ENCODE assay signal across 8 mouse cellular contexts in the genomic region with DNA sequence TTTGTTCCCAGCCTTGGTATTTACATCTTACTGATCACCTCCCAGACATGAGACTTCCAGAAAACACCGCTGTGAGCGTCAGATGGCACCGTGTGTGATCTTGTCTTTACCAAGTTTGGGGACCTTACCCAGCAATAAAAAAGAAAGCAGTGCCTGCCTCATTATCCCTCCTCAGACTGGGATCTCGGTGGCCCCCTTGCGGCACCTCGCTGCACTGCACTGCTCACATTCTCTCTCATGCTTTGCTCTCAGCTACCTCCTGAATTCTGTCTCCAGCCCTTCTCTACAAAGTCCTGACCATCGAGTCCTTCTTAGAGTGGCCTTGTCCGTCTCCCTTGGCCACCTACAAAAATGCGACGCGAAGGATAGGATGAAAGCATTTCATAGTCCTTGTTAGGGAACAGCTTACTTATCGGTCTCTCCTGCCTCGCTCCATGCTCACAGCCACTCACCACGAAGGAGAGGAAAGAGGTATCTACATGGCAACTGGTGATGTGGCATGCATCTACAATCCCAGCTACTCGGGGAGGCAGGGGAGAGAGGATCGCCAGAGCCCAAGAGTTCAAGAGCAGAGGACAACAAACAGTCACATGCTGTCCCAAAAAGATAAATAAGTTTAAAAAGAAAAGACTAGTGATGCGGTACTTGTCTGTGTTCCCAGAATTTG. TPM values are rescaled to one million over a fixed set of nuclear protein-coding genes. Genes with fewer than 3 reads are reported as not detected.
DNase-seq lines count a peak whose midpoint lies in the region; ATAC-seq and TF ChIP-seq lines count a peak whose summit lies in the region.
"Had no signal": no experiment of that assay in that cellular context is flagged by ENCODE, and none has a peak within 500 bp of the region (broad histone marks: within the 10 kb centered on the region; RNA-seq: fewer than 3 reads in every experiment).

No protein-coding gene starts in this region.

- peak; percentile 21 for DNase-seq in MEL-GATA-1-ER (ENCODE audit: extremely low read depth, low read depth)
- DNase-seq in forebrain, embryonic 14.5 days (ENCODE audit: low spot score): peak; percentile 39
- DNase-seq in heart, postnatal 4 days: peak; percentile 77
- DNase-seq in layer of hippocampus, postnatal 36 days: peak; percentile 67 to 70
- peak; percentile 80 for DNase-seq in lung, postnatal 36 days
- peak in 1 of 2 experiments; percentile 62 for DNase-seq in spleen, adult 2 months (ENCODE audit: low read depth in 1 of 2, low spot score in 2 of 2)

- H3K27ac ChIP-seq in bone marrow macrophage, adult 2 months (ENCODE audit: insufficient read depth, low read depth, low read length): no peak overlapping the region
- H3K27ac ChIP-seq in forebrain, embryonic 14.5 days (ENCODE audit: low read depth, low read length): no peak overlapping the region
- H3K27ac ChIP-seq in spleen, adult 2 months (ENCODE audit: insufficient read depth, low read length): no peak overlapping the region
- H3K27ac ChIP-seq: neural tube, embryonic 12.5 days had no signal

- H3K27me3 ChIP-seq in forebrain, embryonic 14.5 days (replicated peaks; ENCODE audit: control insufficient read depth, insufficient read depth, low read length): peaks cover 4% of the 10 kb centered on the region; the same call in 1 of the 2 replicates
- no peaks in the 10 kb centered on the region for H3K27me3 ChIP-seq in spleen, adult 2 months (ENCODE audit: control insufficient read depth, insufficient read depth, low read length)
- H3K27me3 ChIP-seq: neural tube, embryonic 12.5 days had no signal

- peak; percentile 72 for TF ChIP-seq CTCF in bone marrow macrophage, adult 2 months (IDR thresholded peaks at IDR 0.05; ENCODE audit: low read depth, low read length)
- TF ChIP-seq CTCF in spleen, adult 2 months (IDR thresholded peaks at IDR 0.05; ENCODE audit: extremely low read depth, insufficient read depth, insufficient read length, insufficient replicate concordance): peak; percentile 94

- H3K4me3 ChIP-seq in bone marrow macrophage, adult 2 months (ENCODE audit: insufficient read depth, low read length): no peak overlapping the region
- no peak overlapping the region for H3K4me3 ChIP-seq in forebrain, embryonic 14.5 days (ENCODE audit: low read depth, low read length)
- no peak overlapping the region for H3K4me3 ChIP-seq in spleen, adult 2 months (ENCODE audit: extremely low read depth, insufficient read depth, insufficient read length)
- H3K4me3 ChIP-seq: neural tube, embryonic 12.5 days had no signal

- no peaks in the 10 kb centered on the region for H3K36me3 ChIP-seq in forebrain, embryonic 14.5 days (ENCODE audit: control insufficient read depth, insufficient read depth, low read length)
- H3K36me3 ChIP-seq in spleen, adult 2 months (ENCODE audit: control insufficient read depth, insufficient read depth, low read length): no peaks in the 10 kb centered on the region
- H3K36me3 ChIP-seq: neural tube, embryonic 12.5 days had no signal

- H3K9ac ChIP-seq in forebrain, embryonic 14.5 days (ENCODE audit: low read length): no peak overlapping the region
- H3K9ac ChIP-seq: neural tube, embryonic 12.5 days had no signal

- H3K4me2 ChIP-seq in forebrain, embryonic 14.5 days (ENCODE audit: low read length): no peak overlapping the region
- H3K4me2 ChIP-seq: neural tube, embryonic 12.5 days had no signal

- TF ChIP-seq POLR2A in bone marrow macrophage, adult 2 months (IDR thresholded peaks at IDR 0.05; ENCODE audit: borderline replicate concordance, low read depth, low read length): no peak
- no peak for TF ChIP-seq POLR2A in spleen, adult 2 months (IDR thresholded peaks at IDR 0.05; ENCODE audit: low read depth, low read length)

- H3K4me1 ChIP-seq in bone marrow macrophage, adult 2 months (ENCODE audit: control insufficient read depth, insufficient read depth, low read length): no peaks in the 10 kb centered on the region
- no peaks in the 10 kb centered on the region for H3K4me1 ChIP-seq in forebrain, embryonic 14.5 days (ENCODE audit: control insufficient read depth, insufficient read depth, low read length)
- no peaks in the 10 kb centered on the region for H3K4me1 ChIP-seq in spleen, adult 2 months (ENCODE audit: control insufficient read depth, insufficient read depth, insufficient read length)
- H3K4me1 ChIP-seq: neural tube, embryonic 12.5 days had no signal

- no peaks in the 10 kb centered on the region for H3K9me3 ChIP-seq in forebrain, embryonic 14.5 days (replicated peaks; ENCODE audit: control insufficient read depth, low read length)
- H3K9me3 ChIP-seq: neural tube, embryonic 12.5 days had no signal

- 35% methylated on average over 17 of the region's 17 CpGs for WGBS in forebrain, embryonic 14.5 days
- 34% methylated on average over 17 of the region's 17 CpGs for WGBS in spleen, adult 2 months

- 0 out of 2 replicates have a peak, but pooled peaks have one; percentile 38 for ATAC-seq in forebrain, embryonic 14.5 days

RNA-seq across cellular contexts. Expression of a gene that starts 45.7 kb away (rescaled TPM):
- polyA plus RNA-seq in bone marrow macrophage, adult 2 months (2012; ENCODE audit: insufficient read depth, insufficient read length, missing spikeins): not detected in 2 replicates
- 0.26 and 0.33 TPM in 2 replicates for polyA plus RNA-seq in forebrain, embryonic 14.5 days (2014; fragmentation: Nextera tagmentation; extraction: Ambion mirVana)
- not detected for total RNA-seq in heart, postnatal 4 days (2021)
- total RNA-seq in layer of hippocampus, postnatal 36 days (2021): 1 to 10 TPM in 1 of 2 experiments, under 1 TPM in 1; 0.76 to 2.0 TPM
- polyA plus RNA-seq in spleen, adult 2 months (2012; rRNA removed): not detected in 2 replicates

RNA-seq across cellular contexts. Expression of a gene that starts 53.4 kb away (rescaled TPM):
- 1.7 TPM in 1 of 2 replicates, not detected in the other for polyA plus RNA-seq in bone marrow macrophage, adult 2 months (2012; ENCODE audit: insufficient read depth, insufficient read length, missing spikeins)
- 2.7 and 3.4 TPM in 2 replicates for polyA plus RNA-seq in forebrain, embryonic 14.5 days (2014; fragmentation: Nextera tagmentation; extraction: Ambion mirVana)
- 100 to 1,000 TPM; 432 to 451 TPM for total RNA-seq in heart, postnatal 4 days (2021)
- 10 to 100 TPM; 85.0 to 92.8 TPM for total RNA-seq in layer of hippocampus, postnatal 36 days (2021)
- 18.2 and 26.1 TPM in 2 replicates for polyA plus RNA-seq in spleen, adult 2 months (2012; rRNA removed)

RNA-seq across cellular contexts. Expression of a gene that starts 57.6 kb away (rescaled TPM):
- polyA plus RNA-seq in bone marrow macrophage, adult 2 months (2012; ENCODE audit: insufficient read depth, insufficient read length, missing spikeins): 2.8 TPM in 1 of 2 replicates, not detected in the other
- polyA plus RNA-seq in forebrain, embryonic 14.5 days (2014; fragmentation: Nextera tagmentation; extraction: Ambion mirVana): not detected in 2 replicates
- not detected for total RNA-seq in heart, postnatal 4 days (2021)
- not detected for total RNA-seq in layer of hippocampus, postnatal 36 days (2021)
- polyA plus RNA-seq in spleen, adult 2 months (2012; rRNA removed): not detected in 2 replicates
- polyA plus RNA-seq: neural tube, embryonic 12.5 days had no signal
